Mouse (Mus musculus) erythroid progenitor cell, adult 5-6 weeks (primary cell): ENCODE data around the gene Rgl1. TPM values are rescaled to one million over a fixed set of nuclear protein-coding genes. Genes with fewer than 3 reads are reported as not detected.

Experiments
- ATAC-seq: replicated peaks from 2 replicates; pipeline ENCODE4 v1.8.0; 2016; ENCODE audit warnings: moderate number of reproducible peaks, mild to moderate bottlenecking, moderate TSS enrichment, inconsistent platforms; ENCODE audit not compliant: poor library complexity, low FRiP score, severe bottlenecking
- total RNA-seq, 2 experiments: library from RNA; stranded (forward) in 1 of 2; stranded (reverse) in 1 of 2; fragments of 150-400 nt in 1 of 2; fragments of 186-747, 209-891 nt in 1 of 2; gene quantifications; 2 replicates each; pipeline versions ENCODE4 v1.2.3 to v1.2.4; 2015 to 2017; ENCODE audit warnings: low replicate concordance in 2 of 2

The Rgl1 gene
- total RNA-seq, 2 experiments from 2014 or later: 8.4 to 32.8 TPM

- no peak for ATAC-seq
Observed at GRCm38 (mm10) chr1:152622765-152623211, 143.4 kb downstream of the Rgl1 start.

- no peak for ATAC-seq
Observed at GRCm38 (mm10) chr1:152621624-152622023, 144.5 kb downstream of the Rgl1 start.

- ATAC-seq: no peak
Observed at GRCm38 (mm10) chr1:152619396-152619795, 146.8 kb downstream of the Rgl1 start.

GRCm38 (mm10) chr1:152618896-152619295, 147.3 kb downstream of the Rgl1 start:
- ATAC-seq: no peak

- no peak for ATAC-seq
Observed at GRCm38 (mm10) chr1:152618381-152618780, 147.8 kb downstream of the Rgl1 start.

GRCm38 (mm10) chr1:152617745-152618342, 148.3 kb downstream of the Rgl1 start:
- peak; percentile 88 for ATAC-seq

GRCm38 (mm10) chr1:152616777-152617057, 149.4 kb downstream of the Rgl1 start:
- ATAC-seq: no peak

GRCm38 (mm10) chr1:152615987-152616776, 150.0 kb downstream of the Rgl1 start:
- no peak for ATAC-seq

GRCm38 (mm10) chr1:152614743-152615380, 151.3 kb downstream of the Rgl1 start:
- no peak for ATAC-seq

GRCm38 (mm10) chr1:152613158-152613857, 152.8 kb downstream of the Rgl1 start:
- ATAC-seq: no peak

GRCm38 (mm10) chr1:152612535-152613157, 153.5 kb downstream of the Rgl1 start:
- ATAC-seq: no peak

- ATAC-seq: no peak
Observed at GRCm38 (mm10) chr1:152609547-152609946, 156.6 kb downstream of the Rgl1 start.

- ATAC-seq: no peak
Observed at GRCm38 (mm10) chr1:152609006-152609405, 157.1 kb downstream of the Rgl1 start.

GRCm38 (mm10) chr1:152607765-152608164, 158.4 kb downstream of the Rgl1 start:
- no peak for ATAC-seq

GRCm38 (mm10) chr1:152606727-152607126, 159.4 kb downstream of the Rgl1 start:
- no peak for ATAC-seq

- ATAC-seq: 0 out of 2 replicates have a peak, but pooled peaks have one; percentile 22
Observed at GRCm38 (mm10) chr1:152605895-152606625, 160.1 kb downstream of the Rgl1 start.

GRCm38 (mm10) chr1:152604147-152604546, 162.0 kb downstream of the Rgl1 start:
- no peak for ATAC-seq

GRCm38 (mm10) chr1:152603628-152604027, 162.5 kb downstream of the Rgl1 start:
- no peak for ATAC-seq

- ATAC-seq: no peak
Observed at GRCm38 (mm10) chr1:152600494-152600893, 165.7 kb downstream of the Rgl1 start.
